Mouse (Mus musculus) neural tube, embryonic 10.5 days (tissue): ENCODE measurements around the gene Fbln2.
A peak's percentile ranks its signal among the peaks of the same experiment; 100 is the strongest.

Experiments
- DNase-seq: peaks from one replicate; pipeline ENCODE4 v3.0.0-alpha.2; 2017; ENCODE audit warnings: low spot score; ENCODE audit errors: extremely low spot score

Gene Fbln2

DNA sequence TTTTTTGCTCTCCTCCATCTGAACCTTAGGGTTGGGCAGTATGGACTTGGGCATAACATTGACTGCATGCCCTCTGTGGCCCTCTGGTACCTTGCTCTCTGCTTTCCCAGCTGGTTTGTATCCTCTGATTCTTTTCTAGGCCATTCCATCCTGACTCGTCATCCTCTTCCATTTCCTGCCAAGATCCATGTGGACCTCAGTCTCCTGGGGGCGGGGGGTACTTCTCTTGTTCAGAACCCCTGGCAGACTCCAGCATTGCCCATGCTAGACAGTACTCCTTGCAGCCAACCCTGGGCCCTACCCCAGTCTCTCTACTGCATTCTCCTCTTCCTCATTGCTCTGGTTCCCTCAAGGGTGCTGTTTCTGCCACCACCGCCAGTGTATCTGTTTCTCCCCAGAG, 19.8 kb upstream of the Fbln2 start:
- no peak for DNase-seq

DNA sequence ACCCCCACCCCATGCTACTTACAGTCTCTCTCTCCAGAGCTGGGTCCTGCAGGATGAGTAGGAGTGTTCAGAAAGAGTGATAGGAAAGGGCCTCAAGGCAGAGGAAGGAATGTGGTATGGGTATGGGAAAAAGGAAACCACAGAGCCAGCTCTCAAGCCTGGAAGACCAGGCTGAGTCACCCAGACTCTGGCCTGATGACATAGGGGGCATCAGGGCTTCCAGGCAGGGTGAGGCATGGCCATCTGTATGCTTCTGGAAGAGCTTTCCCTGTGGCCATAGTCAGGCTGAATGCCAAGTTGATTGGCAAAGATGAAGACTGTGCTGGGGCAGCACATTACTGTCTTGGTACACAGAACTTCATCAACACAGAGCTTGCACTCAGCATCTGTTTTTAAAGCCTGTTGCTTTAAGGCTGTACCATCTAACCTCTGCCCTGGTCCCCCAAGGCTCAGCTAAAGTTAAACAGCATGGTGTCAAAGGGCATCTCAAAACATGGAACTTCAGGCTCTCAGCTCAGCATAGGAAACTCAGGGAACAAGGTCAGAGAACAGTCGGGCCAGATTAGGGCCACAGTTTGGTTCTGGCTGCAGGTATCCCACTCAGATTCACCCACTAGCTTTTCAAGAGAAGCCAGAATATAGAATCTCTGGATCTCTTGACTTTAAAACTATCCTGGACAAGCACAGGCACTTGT, 19.3 kb upstream of the Fbln2 start:
- DNase-seq = no peak

DNA sequence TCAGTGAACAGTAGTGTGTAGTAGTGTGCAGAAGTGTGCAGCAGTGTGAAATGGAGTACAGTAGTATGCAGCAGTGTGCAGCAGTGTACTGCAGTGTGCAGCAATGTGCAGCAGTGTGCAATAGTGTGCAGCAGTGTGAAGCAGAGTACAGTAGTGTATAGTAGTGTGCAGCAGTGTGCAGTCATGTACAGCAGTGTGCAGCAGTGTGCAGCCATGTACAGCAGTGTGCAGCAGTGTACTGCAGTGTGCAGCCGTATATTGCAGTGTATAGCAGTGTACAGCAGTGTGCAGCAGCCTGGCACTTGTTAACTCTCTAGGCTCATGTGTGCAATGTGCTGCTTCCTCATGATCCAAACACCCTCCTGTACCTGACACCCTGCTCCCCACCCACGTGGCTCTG, 13.8 kb upstream of the Fbln2 start:
- no peak for DNase-seq

DNA sequence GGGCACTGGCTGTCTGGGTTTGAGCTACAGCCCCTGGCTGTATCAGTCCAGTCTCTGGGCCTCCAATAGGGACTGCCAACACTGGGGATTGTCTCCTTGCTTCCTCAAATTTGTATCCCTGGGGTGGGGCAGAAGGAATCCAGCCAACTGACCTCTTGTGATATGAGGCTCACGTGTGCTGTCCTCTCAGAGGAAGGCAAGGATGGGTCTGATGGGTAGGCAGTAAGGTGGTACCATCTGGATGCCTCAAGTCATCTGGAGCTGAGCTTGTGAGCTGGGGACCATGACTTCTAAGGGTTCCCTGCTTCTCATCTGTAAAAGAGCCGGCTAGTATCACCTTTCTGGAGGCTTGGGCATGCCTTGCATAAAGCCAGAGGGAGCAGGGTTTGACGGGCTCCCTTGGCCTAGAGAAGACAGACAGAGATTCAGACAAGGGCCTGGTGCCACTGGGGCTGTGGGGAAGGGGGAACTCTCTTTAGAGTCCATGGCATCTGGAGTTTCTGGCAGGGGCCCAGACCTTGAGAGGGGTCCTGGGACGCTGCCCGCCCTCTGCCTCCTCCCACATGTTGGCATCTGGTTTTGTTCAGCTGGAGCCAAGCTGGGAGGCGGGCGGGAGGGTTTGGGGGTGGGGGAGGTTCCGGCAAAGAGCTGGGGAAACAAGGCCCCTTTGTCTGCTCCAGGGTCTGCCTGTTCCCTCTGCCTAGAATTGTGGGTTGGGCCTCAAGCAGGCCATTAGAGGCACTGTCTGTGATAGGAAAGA, 11.6 kb upstream of the Fbln2 start:
- peak; percentile 51 for DNase-seq

DNA sequence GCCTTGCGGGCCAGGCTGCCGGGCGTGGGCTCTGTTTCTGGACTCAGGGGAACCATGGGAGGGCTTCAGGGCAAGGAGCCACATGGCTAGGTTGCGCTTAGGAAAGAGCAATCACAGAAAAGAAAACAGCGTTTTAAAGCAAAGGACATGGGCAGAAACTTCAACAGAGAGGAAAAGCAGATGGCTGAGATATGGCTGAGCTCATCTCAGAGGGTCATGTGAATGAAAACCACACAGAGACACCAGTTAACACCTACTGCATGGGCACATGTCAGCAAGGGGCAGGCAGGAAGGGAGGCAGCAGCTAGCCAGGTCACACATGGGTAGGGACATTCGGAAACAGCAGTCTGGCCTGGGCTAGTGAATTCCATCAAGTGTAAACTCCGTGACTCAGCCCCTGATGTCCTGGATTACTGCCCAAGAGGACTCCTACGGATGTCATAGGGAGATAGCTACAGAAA, 10.3 kb upstream of the Fbln2 start:
- no peak for DNase-seq

DNA sequence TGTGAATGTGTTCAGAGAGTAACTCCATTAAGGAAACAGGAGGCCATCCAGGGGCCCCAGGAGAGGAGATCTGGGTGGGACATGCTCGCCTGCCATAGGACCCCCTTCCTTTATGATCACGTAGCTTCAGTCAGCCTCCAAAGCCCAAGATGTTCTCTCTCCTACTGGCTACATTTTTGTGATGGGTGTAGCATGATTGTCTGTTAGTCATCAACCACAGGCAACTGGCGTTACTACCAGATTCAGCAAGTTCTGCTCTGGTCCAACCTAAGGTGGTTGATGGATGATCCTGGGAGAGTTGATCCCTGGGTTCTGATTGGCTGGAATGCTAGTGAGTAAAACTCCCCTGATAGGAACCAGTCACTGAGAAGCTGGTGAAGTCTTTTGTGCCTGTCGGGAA, 9.7 kb upstream of the Fbln2 start:
- no peak for DNase-seq

DNA sequence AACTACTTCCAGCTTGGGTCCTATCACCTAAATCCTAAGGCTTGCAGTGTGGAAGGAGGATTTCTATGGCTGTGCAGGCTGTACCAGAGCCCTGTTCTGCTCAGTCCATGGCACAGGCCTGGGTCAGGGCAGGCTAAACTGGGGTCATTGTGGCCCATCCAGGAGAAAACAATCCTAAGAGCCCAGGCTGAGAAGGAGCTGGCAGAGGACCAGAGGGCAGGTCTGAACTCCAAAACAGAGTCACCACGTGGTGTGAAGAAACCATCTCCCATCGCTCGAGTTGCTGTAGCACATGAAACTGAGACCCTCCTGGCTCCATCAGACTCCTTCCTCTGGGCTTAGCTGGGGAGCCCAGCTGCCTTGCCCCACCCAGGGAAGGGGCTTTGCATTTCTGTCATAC, 6.9 kb upstream of the Fbln2 start:
- DNase-seq = no peak

DNA sequence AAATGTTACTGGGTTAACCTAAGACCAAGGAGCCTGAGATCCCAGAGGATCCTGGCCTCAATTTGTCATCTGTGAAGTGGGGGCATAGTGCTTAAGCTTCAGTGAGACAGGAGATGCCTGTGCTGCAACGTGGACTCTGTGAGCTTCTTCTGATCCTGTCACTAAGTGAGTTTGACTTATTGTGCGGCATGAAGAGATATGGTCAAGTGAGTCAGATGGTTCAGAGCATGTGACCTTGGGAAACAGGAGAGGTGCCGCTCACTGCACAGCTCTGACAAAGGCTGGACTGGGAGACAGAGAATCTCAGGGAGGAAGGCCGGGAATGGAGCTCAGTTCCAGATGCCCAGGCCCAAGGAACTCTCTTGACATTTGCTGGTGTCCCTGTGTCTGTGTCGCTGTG, 6.5 kb upstream of the Fbln2 start:
- DNase-seq = no peak

DNA sequence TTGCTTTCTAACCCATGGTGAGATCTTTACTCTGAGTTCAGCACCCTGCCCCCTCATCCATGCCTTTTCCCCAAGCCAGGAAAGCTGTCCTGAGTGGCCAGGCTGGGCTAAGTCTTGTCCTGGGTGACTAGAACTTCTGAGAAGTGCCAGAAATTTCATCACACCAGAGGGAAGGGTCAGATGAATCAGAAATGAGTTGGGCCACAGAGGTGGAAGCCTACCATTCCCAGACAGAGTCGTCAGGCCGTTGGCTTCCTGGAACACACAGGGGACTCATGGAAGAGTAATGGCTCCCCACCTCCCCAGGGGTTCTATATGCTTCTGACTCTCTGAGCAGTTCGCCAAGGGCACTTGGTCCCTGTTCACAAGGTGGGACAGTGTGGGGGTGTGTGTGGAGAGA, 4.8 kb upstream of the Fbln2 start:
- DNase-seq = no peak

DNA sequence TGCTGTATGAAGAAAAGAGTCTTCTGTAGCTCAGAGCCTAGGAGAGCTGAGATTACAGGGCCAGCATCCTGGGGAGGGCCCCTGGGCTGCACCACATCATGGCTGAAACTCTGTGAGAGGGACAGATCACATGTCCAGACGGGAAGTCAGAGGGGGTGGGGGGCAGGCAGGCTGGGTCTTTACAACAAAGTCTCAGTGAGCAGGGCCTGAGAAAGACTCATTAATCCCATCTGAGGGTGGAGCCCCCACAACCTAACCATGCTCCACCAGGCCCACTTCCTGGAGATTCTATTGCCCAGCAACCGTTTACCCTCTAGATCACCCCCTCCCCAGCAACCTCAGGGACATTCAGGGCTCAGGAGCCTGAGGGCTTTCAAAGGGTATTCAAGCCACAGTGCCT, 2.5 kb upstream of the Fbln2 start:
- DNase-seq = no peak

DNA sequence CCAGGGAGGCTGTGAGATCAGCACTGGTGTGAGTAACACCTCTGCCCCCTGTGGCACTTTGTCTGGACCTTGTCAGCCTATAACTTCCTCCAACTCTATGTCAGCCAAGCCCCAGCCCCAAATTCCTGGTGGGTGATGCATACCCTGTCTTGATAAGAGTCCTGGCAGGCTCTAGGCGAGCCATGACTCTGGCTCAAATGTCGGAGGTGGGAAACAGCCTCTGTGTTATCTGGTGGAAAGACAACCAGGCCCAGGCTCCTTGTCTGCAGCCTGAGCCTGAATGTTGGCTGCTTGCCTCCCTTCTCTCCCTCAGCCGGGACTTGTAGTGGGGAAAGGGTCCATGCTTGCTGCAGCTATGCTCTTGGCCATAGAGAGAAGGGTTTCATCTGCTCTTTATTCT, 1.4 kb upstream of the Fbln2 start:
- no peak for DNase-seq

DNA sequence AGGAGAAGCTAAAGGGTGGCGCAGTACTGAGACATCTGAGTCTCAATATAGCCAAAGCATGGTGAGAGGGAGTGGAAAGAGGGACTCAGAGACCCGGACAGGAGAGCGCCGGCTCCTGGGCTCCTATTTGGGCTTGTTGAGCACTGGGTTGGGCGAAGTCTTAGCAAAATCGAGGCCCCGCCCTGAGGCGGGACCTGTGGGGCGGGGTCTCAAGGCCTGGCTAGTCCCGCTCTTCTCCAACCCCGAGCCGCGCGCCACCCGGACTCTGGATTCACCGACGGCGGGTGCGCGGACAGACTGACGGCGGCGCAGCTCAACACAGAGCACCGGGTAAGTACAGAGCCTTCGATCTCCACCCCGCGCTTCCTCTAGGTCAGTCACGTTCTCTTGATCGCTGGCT, 316 bp downstream of the Fbln2 start:
- DNase-seq = peak; percentile 70

DNA sequence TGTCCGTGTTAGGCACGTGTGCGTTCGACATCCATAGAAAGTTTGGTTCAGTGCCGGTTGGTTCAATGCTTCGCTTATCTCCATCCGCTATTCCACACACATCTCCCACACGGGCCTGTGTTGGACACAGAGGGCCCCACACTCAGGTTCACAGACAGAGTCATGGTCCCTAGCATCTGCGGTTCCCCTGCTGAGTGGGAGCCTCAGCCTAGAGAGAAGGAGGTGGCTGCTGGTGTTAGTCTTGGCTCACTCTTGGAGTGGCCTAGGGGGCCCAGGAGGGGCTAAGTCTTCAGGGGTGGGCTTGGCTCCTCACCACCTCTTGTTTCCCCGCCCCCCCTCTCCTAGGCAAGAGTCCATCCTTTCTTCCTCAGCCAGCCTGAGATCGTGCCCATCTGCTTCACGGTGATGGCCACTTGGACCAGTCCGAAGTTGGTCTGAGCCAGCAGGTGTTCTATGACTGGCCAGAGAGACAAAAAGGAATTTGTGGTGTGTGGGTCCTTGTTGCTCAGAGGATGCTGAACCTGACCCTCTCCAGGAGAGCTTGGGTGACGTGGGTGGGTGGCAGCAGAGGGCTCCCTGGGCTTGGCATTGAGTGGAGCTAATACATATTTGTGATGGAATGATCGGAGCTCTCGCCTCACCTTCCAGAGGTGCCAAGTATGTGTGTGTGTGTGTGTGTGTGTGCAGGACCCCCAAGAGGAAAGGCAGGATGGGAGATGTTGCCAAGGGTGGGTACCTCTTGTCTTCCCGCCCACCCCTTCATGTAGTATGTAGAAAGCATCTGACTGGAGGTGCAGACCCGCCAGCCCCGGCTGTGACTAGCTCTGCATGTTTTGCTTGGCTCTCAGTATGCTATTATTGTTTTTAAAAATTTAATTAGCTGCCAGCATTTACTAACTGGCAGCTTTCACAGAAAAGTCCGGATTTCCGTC, 1.3 kb downstream of the Fbln2 start:
- no peak for DNase-seq

DNA sequence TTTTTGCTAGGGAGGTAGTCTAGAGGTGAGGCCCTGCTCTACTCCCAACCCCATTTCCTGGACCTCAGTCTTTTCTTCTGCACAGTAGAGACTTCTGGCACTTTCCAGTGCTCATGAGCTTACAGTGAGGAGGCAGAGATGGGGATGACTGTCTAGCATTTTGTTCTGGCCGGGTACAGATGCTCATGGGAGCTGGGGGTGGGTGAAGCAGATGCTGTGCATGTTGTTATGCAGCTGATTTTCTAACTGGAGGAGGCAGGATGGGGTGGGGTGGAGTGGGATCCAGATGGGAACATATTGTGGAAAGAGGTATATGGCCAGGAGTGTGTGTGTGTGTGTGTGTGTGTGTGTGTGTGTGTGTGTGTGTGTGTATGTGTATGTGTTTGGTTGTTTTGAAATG, 3.2 kb downstream of the Fbln2 start:
- no peak for DNase-seq

DNA sequence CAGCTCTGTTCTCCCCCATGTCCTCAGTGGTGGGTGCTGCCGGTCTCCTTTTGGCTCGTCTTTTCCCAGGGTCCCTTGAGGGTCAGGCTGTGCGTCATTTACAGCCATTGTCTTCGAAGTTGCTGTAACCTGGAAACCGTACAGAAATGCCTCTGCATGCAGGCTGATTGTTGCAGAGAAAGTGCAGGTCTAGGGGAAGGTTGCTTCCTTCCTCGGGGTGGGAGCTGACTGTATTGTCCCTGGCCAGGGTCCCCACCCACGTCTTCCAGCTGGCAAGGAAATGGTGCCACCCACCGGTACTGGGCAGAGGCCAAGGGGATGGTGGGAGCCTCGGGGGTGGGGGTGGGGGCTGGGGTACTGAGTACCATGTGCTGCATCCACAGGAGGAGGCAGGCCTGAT, 6.2 kb downstream of the Fbln2 start:
- DNase-seq = no peak

DNA sequence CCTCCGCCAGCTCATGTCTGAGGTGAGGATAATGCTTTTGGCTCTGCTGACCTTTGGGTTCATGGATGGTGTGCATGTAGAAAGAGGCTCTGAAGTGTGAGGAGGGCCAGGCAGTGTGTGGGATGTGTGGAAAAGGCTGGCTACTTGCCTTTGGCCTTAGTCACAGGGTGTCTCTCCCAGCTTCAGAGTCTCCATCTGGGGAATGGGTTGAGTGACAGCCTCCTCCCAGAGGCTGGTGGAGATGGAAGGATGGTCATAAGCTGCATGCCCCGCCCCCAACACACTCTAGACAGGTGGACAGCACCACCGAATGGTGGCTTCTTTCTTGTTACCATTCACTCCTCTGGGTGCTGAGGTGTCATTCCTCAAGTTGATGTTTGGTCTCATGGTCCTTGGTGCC, 6.6 kb downstream of the Fbln2 start:
- no peak for DNase-seq

DNA sequence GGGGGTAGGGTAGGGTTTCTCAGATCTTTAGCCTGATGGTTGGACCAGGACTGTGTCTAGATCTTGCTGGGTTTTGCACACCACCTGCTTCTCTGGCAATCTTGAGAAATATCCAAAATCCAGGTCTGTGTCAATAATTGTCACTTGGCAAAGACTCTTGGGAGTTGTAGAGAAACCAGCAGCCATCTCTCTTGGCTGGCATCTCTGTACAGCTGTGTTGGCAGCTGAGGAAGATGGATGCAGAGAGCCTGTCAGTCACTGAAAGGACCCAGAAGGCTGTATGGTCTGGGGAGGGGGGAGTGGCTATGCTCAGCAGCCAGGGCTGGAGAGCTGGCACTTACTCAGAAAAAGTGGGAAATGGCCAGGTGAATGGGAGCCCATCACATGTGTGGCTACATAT, 7.8 kb downstream of the Fbln2 start:
- no peak for DNase-seq

DNA sequence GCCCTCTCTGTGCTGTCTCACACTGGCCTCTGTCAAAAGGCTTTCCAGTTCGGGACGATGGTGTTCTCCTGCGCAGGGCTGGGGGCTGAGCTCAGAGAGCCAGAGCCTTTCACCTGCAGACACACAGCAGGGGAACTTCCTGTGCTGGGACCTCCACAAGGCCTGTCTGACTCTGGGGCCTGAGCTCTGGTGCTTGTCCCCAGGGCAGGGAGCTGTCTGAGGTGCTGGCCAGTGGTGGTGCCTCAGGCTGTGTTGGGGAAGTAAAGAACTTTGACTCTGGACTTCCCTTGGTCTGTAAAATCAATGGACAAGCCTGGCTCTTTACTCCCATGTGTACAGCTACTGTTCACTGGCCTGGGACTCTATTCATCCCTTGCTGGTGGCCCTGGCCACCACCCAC, 8.8 kb downstream of the Fbln2 start:
- DNase-seq = no peak

DNA sequence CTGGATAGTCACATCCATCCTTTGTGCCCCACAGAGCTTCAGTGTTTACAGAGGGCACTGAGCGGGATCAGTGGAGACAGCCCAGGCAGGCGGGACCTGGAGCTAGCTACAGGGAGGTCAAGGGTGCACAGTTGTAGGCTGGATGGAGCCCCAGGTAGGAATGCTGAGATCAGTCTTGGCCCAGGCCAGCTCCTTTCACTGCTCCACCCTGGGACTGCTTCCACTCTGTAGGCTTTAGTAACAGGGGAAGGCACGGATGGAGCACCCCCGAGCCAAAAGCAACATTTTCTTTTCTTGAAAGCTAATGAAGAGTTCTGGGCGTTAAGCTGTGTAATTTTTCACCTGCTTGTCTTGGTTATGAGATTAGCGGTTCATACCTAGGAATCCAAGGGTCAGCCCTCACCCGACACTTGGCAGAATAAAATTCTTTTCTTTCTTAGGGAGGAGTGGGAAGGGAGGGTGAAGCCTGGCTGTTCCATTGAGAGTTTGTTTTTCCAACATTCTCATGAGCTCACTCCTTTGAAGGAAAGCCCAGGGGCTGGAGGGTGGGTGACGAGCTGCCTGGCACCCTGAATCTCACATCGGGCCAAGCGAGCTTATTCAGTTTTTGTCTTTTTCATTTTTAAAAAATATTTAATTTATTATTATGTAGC, 10.6 kb downstream of the Fbln2 start:
- DNase-seq = no peak

DNA sequence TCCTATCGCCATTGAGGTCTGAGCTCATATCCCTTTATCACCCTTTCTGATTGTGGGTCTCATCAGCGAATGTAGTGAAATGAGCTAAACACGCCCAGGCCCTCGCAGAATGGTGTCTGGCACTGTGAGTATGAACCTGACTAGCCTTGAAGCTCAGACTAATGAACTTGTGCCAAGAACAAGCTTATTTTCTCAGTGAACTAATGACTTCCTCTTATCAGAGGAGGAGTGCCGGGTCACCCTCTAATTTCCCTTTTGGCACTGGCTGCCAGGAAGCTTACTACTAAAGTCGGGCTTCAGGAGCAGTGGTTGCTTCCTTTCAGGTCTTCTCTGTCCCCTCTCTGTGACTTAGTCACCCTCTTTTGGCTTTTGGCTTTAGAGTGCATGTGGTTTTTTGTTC, 12.7 kb downstream of the Fbln2 start:
- DNase-seq = no peak

DNA sequence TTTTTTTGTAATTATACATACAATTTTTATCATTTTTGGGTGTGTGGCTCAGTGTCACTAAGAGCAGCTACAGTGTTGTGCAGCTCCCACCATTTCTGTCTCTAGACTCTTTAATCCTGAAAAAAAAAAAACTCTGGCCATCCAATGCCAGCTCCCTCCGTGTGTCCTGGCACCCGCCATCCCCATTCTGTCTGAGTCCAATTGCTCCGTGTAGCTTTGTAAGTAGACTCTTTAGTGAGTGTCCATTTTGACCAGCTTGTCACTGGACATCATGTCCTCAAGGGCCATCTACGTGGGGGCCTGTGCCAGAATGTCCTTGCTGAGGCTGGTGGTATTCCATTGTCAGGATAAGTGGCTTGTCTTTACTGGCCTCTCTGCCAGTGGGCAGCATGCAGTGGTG, 13.1 kb downstream of the Fbln2 start:
- no peak for DNase-seq

DNA sequence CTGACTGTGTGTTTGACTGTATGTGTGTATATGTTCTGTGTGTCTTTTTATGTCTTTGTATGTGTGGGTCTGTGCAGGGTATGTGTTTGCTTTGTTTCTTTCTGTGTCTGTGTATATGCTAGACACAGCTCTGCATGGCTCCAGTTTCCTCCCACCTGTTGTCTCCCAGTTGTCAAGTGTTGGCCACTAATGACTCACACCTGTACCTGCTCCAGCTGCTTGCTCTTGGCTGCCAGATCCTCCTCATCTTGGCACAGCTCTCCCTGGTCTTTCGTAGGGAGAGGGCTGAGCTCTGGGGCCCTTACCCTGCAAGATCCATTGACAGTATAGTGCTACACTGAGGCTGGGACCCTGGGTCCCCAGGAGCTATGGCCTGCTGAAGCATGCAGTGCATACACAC, 13.8 kb downstream of the Fbln2 start:
- no peak for DNase-seq
